Mouse (Mus musculus): ENCODE measurements around the gene Ucn3. TPM values are rescaled to one million over a fixed set of nuclear protein-coding genes. Genes with fewer than 3 reads are reported as not detected.
"Not testable (repeated sequence)": the region's sequence is repeated elsewhere in the genome, so short reads cannot be mapped to it uniquely, and the experiment has no call there.

Gene Ucn3
- polyA plus RNA-seq, 1 experiment from 2014 or later: not detected

GRCm38 (mm10) chr13:3924483-3924882 lies 20.7 kb downstream of the Ucn3 start:
- Histone ChIP-seq H3K27ac (replicated peaks; ENCODE audit: low read depth, low read length) (no peak overlapping the region), H3K4me1 (ENCODE audit: control insufficient read depth, insufficient read depth, low read length) (no peaks in the 10 kb centered on the region), H3K9ac (ENCODE audit: low read length) (no peak overlapping the region), H3K4me2 (ENCODE audit: low read depth, severe bottlenecking) (no peak overlapping the region), H3K36me3 (ENCODE audit: control insufficient read depth, insufficient read depth, low read length) (no peaks in the 10 kb centered on the region), H3K9me3 (ENCODE audit: control insufficient read depth, low read length) (no peaks in the 10 kb centered on the region), H3K27me3 (ENCODE audit: control insufficient read depth, insufficient read depth, low read length) (no peaks in the 10 kb centered on the region), H3K4me3 (ENCODE audit: low read depth, low read length) (no peak overlapping the region)
- DNase-seq (ENCODE audit: low spot score) (no peak), ATAC-seq (ENCODE audit: insufficient number of reproducible peaks, low FRiP score, low TSS enrichment, low read depth) (no peak)
- 81% methylated on average over 5 of the region's 5 CpGs for WGBS

DNA sequence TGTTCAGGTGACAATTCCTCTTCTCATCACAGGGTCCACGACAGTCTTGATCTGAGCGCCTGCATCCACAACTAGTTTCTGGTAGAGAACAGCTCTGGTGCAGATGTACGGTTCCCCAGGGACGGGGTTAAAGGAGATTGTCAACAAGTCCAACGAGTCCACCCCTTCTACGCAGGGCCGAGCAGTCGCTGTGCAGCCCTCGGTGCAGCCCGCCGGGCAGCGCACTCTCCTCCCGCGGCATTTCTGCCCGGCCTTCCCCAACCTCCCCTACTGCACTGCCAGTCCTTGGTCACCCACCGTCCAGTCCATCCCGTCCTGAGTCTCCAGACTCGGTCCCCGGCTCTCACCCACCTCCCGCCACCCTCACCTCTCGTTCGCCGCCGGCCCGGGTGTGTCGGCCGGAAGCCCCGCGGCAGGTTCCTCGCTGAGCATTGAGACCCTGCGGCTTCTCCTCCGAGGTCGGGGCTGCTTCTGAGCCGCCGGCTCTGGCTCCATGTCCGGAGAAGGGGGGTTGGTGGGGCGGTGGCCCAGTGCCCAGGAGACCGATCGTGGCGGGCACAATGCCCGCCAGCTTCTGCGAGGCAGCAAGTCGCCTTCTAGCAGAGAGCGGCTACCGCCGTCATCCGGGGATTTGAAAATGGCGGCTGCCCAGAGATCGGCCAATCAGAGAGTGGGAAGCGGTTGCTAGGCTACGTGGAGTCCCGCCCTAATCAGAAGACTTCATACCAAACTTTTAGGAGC lies 27.4 kb downstream of the Ucn3 start, which contains the start of the genes Net1 and Tubal3:
Net1 (minus strand) TSS at position 650 of the 741 bp plus-strand sequence.
Tubal3 (plus strand) TSS at position 704 of the 741 bp plus-strand sequence.
- Histone ChIP-seq H3K4me1 (ENCODE audit: control insufficient read depth, insufficient read depth, low read length) (no peaks in the 10 kb centered on the region), H3K4me3 (ENCODE audit: low read depth, low read length) (peak within 1 kb of the TSS; percentile 86), H3K27me3 (ENCODE audit: control insufficient read depth, insufficient read depth, low read length) (no peaks in the 10 kb centered on the region), H3K9me3 (ENCODE audit: control insufficient read depth, low read length) (no peaks in the 10 kb centered on the region), H3K36me3 (ENCODE audit: control insufficient read depth, insufficient read depth, low read length) (0 out of 2 replicates have a peak, but pooled peaks cover 6% of the 10 kb centered on the region), H3K9ac (ENCODE audit: low read length) (peak within 1 kb of the TSS; percentile 88), H3K27ac (replicated peaks; ENCODE audit: low read depth, low read length) (no peak within 1 kb of the TSS), H3K4me2 (ENCODE audit: low read depth, severe bottlenecking) (peak within 1 kb of the TSS; percentile 41)
- DNase-seq (ENCODE audit: low spot score): peak; percentile 96
- WGBS: under 1% methylated on average over 52 of the region's 52 CpGs
- peak; percentile 96 for ATAC-seq (ENCODE audit: insufficient number of reproducible peaks, low FRiP score, low TSS enrichment, low read depth)

GRCm38 (mm10) chr13:3913504-3913903 lies 31.6 kb downstream of the Ucn3 start:
- Histone ChIP-seq H3K4me1 (ENCODE audit: control insufficient read depth, insufficient read depth, low read length) (no peaks in the 10 kb centered on the region), H3K9ac (ENCODE audit: low read length) (no peak overlapping the region), H3K4me3 (ENCODE audit: low read depth, low read length) (no peak overlapping the region), H3K36me3 (ENCODE audit: control insufficient read depth, insufficient read depth, low read length) (peaks cover 8% of the 10 kb centered on the region), H3K9me3 (ENCODE audit: control insufficient read depth, low read length) (no peaks in the 10 kb centered on the region), H3K27me3 (ENCODE audit: control insufficient read depth, insufficient read depth, low read length) (no peaks in the 10 kb centered on the region), H3K4me2 (ENCODE audit: low read depth, severe bottlenecking) (no peak overlapping the region), H3K27ac (replicated peaks; ENCODE audit: low read depth, low read length) (no peak overlapping the region)
- no peak for ATAC-seq (ENCODE audit: insufficient number of reproducible peaks, low FRiP score, low TSS enrichment, low read depth)
- 92% methylated on average over 4 of the region's 4 CpGs for WGBS
- DNase-seq (ENCODE audit: low spot score): peak; percentile 7

DNA sequence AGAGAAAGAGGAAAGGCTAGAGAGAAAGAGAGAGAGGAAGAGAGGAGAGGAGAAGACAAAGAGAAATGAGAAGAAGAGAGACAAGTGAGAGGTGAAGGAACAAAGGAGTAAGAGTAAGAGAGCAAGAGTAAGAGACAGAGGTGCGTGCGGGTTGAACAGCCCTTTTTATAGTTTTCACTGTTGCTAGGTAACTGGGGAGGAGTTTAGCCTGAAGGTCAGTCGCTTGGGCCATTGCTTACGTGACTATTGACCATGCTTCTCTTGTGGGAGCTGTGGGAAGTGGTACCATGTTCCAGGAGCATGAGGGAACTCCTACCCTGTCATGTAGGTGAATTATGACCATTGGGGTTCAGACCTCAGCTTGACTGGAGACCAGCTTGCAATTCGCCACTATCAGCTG lies 34.8 kb downstream of the Ucn3 start:
- no peak overlapping the region for H3K4me2 ChIP-seq (ENCODE audit: low read depth, severe bottlenecking)
- no peak overlapping the region for H3K27ac ChIP-seq (replicated peaks; ENCODE audit: low read depth, low read length)
- H3K9me3 ChIP-seq (ENCODE audit: control insufficient read depth, low read length): no peaks in the 10 kb centered on the region; the same call in 1 of the 2 replicates
- ATAC-seq (ENCODE audit: insufficient number of reproducible peaks, low FRiP score, low TSS enrichment, low read depth) (no peak), DNase-seq (ENCODE audit: low spot score) (no peak)
- H3K36me3 ChIP-seq (ENCODE audit: control insufficient read depth, insufficient read depth, low read length): peaks cover 3% of the 10 kb centered on the region
- WGBS: 85% methylated on average over 5 of the region's 5 CpGs
- H3K9ac ChIP-seq (ENCODE audit: low read length): no peak overlapping the region
- no peaks in the 10 kb centered on the region for H3K4me1 ChIP-seq (ENCODE audit: control insufficient read depth, insufficient read depth, low read length)
- H3K4me3 ChIP-seq (ENCODE audit: low read depth, low read length): no peak overlapping the region
- H3K27me3 ChIP-seq (ENCODE audit: control insufficient read depth, insufficient read depth, low read length): no peaks in the 10 kb centered on the region

- WGBS: 89% methylated on average over 4 of the region's 4 CpGs
- no peaks in the 10 kb centered on the region; the same call in 1 of the 2 replicates for H3K9me3 ChIP-seq (ENCODE audit: control insufficient read depth, low read length)
- ATAC-seq (ENCODE audit: insufficient number of reproducible peaks, low FRiP score, low TSS enrichment, low read depth): no peak
- no peak overlapping the region for H3K9ac ChIP-seq (ENCODE audit: low read length)
- no peak for DNase-seq (ENCODE audit: low spot score)
- no peak overlapping the region for H3K4me2 ChIP-seq (ENCODE audit: low read depth, severe bottlenecking)
- H3K27me3 ChIP-seq (ENCODE audit: control insufficient read depth, insufficient read depth, low read length): no peaks in the 10 kb centered on the region
- peaks cover 2% of the 10 kb centered on the region for H3K36me3 ChIP-seq (ENCODE audit: control insufficient read depth, insufficient read depth, low read length)
- H3K4me3 ChIP-seq (ENCODE audit: low read depth, low read length): no peak overlapping the region
- no peaks in the 10 kb centered on the region for H3K4me1 ChIP-seq (ENCODE audit: control insufficient read depth, insufficient read depth, low read length)
- no peak overlapping the region for H3K27ac ChIP-seq (replicated peaks; ENCODE audit: low read depth, low read length)
These were observed 36.9 kb downstream of the Ucn3 start for GRCm38 (mm10) chr13:3908262-3908661.

DNA sequence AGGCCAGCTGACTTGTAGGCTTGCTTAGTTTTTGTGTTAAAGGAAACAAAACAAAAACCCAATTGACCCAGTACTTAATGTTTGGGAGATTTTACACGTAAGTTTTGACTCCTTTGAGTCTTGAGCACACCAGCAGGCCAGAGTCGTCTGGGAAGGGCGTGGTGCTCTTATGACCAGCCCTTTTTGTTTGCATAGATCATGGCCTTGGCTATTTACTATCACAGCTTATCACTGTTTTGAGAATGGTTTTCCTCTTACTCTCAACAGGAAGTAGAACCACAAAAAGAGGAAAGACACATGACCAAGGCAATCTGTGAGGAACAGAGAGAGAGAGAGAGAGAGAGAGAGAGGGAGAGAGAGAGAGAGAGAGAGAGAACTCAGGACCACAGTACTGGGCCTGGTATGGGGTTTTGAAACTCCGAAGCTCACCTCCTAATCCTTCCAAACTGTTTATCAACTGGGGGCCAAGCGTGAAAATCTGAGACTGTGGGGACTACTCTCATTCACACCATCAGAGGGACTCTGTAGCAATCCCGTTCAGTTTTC lies 37.9 kb downstream of the Ucn3 start:
- 92% methylated on average over 6 of the region's 6 CpGs for WGBS
- ATAC-seq (ENCODE audit: insufficient number of reproducible peaks, low FRiP score, low TSS enrichment, low read depth) (no peak), DNase-seq (ENCODE audit: low spot score) (no peak)

GRCm38 (mm10) chr13:3899301-3899700 lies 45.8 kb downstream of the Ucn3 start:
- Histone ChIP-seq H3K9ac (ENCODE audit: low read length) (no peak overlapping the region), H3K9me3 (ENCODE audit: control insufficient read depth, low read length) (no peaks in the 10 kb centered on the region), H3K4me1 (ENCODE audit: control insufficient read depth, insufficient read depth, low read length) (no peaks in the 10 kb centered on the region), H3K36me3 (ENCODE audit: control insufficient read depth, insufficient read depth, low read length) (no peaks in the 10 kb centered on the region), H3K27me3 (ENCODE audit: control insufficient read depth, insufficient read depth, low read length) (no peaks in the 10 kb centered on the region), H3K4me3 (ENCODE audit: low read depth, low read length) (no peak overlapping the region), H3K27ac (replicated peaks; ENCODE audit: low read depth, low read length) (no peak overlapping the region), H3K4me2 (ENCODE audit: low read depth, severe bottlenecking) (no peak overlapping the region)
- ATAC-seq (ENCODE audit: insufficient number of reproducible peaks, low FRiP score, low TSS enrichment, low read depth) (no peak), DNase-seq (ENCODE audit: low spot score) (no peak)
- 91% methylated on average over 9 of the region's 9 CpGs for whole genome bisulfite sequencing

More for the DNA sequence above, 37.9 kb downstream of the Ucn3 start:
- H3K36me3 ChIP-seq (ENCODE audit: control insufficient read depth, insufficient read depth, low read length): peaks cover 2% of the 10 kb centered on the region
- H3K27ac ChIP-seq (replicated peaks; ENCODE audit: low read depth, low read length): no peak overlapping the region
- no peaks in the 10 kb centered on the region; the same call in 1 of the 2 replicates for H3K9me3 ChIP-seq (ENCODE audit: control insufficient read depth, low read length)
- H3K4me2 ChIP-seq (ENCODE audit: low read depth, severe bottlenecking): no peak overlapping the region
- H3K4me3 ChIP-seq (ENCODE audit: low read depth, low read length): no peak overlapping the region
- H3K27me3 ChIP-seq (ENCODE audit: control insufficient read depth, insufficient read depth, low read length): no peaks in the 10 kb centered on the region
- H3K4me1 ChIP-seq (ENCODE audit: control insufficient read depth, insufficient read depth, low read length): no peaks in the 10 kb centered on the region
- no peak overlapping the region for H3K9ac ChIP-seq (ENCODE audit: low read length)

DNA sequence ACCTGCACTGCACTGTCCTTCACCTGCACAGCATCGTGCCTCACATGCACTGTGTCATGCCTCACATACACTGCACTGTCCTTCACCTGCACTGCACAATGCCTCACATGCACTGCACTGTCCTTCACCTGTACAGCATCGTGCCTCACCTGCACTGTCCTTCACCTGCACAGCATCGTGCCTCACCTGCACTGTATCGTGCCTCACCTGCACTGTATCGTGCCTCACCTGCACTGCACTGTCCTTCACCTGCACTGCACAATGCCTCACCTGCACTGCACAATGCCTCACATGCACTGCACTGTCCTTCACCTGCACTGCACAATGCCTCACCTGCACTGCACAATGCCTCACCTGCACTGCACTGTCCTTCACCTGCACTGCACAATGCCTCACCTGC lies 46.9 kb downstream of the Ucn3 start:
- 96% methylated on average over 5 of the region's 5 CpGs for WGBS
- H3K9me3 ChIP-seq (ENCODE audit: control insufficient read depth, low read length); H3K36me3 ChIP-seq (ENCODE audit: control insufficient read depth, insufficient read depth, low read length); H3K27me3 ChIP-seq (ENCODE audit: control insufficient read depth, insufficient read depth, low read length); H3K4me1 ChIP-seq (ENCODE audit: control insufficient read depth, insufficient read depth, low read length); H3K9ac ChIP-seq (ENCODE audit: low read length); H3K4me3 ChIP-seq (ENCODE audit: low read depth, low read length); DNase-seq (ENCODE audit: low spot score); H3K27ac ChIP-seq (replicated peaks; ENCODE audit: low read depth, low read length); H3K4me2 ChIP-seq (ENCODE audit: low read depth, severe bottlenecking); ATAC-seq (ENCODE audit: insufficient number of reproducible peaks, low FRiP score, low TSS enrichment, low read depth): not testable (repeated sequence)

Measured in limb, embryonic 11.5 days (tissue).